Mouse (Mus musculus) myocyte (in vitro differentiated cells): ENCODE results near the gene Epb41l3.

Experiments
- CEBPB ChIP-seq: IDR thresholded peaks from 2 replicates; pipeline ENCODE4 v1.6.1; 2011; ENCODE audit warnings: mild to moderate bottlenecking, moderate library complexity; ENCODE audit not compliant: poor library complexity, insufficient read depth, severe bottlenecking
- MAX ChIP-seq: IDR thresholded peaks from one replicate; pipeline ENCODE4 v1.6.1; 2011; ENCODE audit warnings: low read depth, mild to moderate bottlenecking, control low read depth
- POLR2A ChIP-seq: IDR thresholded peaks from one replicate; pipeline ENCODE4 v1.6.1; 2011; ENCODE audit warnings: low read depth, mild to moderate bottlenecking, control low read depth, moderate library complexity; ENCODE audit not compliant: insufficient read length
- POLR2AphosphoS2 ChIP-seq: IDR thresholded peaks from one replicate; pipeline ENCODE4 v1.6.1; 2011; ENCODE audit warnings: low read depth, control low read depth; ENCODE audit not compliant: insufficient read length
- TCF3 ChIP-seq: IDR thresholded peaks from one replicate; pipeline ENCODE4 v1.6.1; 2011; ENCODE audit warnings: low read depth, control low read depth; ENCODE audit not compliant: insufficient read length
- USF1 ChIP-seq: IDR thresholded peaks from one replicate; pipeline ENCODE4 v1.6.1; 2011; ENCODE audit warnings: low read depth, mild to moderate bottlenecking, control low read depth, moderate library complexity

GRCm38 (mm10) chr17:69194599-69194998 lies 119.1 kb downstream of the Epb41l3 start:
- TF ChIP-seq TCF3 (no peak), MAX (no peak), POLR2A (no peak), USF1 (no peak), CEBPB (no peak), POLR2AphosphoS2 (no peak)
